Mouse (Mus musculus): Measurements from ENCODE around the gene Ifna16. TPM values are rescaled to one million over a fixed set of nuclear protein-coding genes. Genes with fewer than 3 reads are reported as not detected.

Gene Ifna16
- polyA plus RNA-seq, 1 experiment from 2014 or later, result not detected

DNA sequence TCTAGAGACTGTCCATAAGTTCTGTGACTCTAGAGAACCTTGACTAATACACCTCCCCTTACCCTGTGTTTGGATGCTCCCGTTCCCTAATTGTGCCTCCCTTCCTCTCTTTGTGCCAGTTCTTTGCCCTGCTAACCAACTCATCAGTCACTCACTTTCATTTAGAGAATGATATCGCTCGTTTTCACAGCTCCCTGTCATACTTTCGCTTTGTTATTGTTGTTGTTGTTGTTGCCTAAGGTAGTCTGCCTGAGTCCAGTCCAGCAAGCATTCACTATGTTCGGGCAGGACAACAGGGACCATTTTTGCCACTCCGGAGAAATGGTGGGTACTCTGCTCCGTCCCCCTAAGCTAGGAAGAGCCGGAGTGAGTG is 36.0 kb downstream of the Ifna16 start:
- H3K4me1 ChIP-seq, result no peaks in the 10 kb centered on the region
- no peak for ATAC-seq (ENCODE audit: low FRiP score, low read depth)
- no peak overlapping the region for H3K27ac ChIP-seq (replicated peaks)
- no peaks in the 10 kb centered on the region for H3K9me3 ChIP-seq
- no peaks in the 10 kb centered on the region for H3K27me3 ChIP-seq
- peak overlapping the region; percentile 38 for H3K4me2 ChIP-seq (replicated peaks)
- H3K9ac ChIP-seq (replicated peaks), result no peak overlapping the region
- no peaks in the 10 kb centered on the region for H3K36me3 ChIP-seq
- 73% methylated on average over 8 of the region's 8 CpGs for WGBS
- H3K4me3 ChIP-seq, result peak overlapping the region; percentile 25

DNA sequence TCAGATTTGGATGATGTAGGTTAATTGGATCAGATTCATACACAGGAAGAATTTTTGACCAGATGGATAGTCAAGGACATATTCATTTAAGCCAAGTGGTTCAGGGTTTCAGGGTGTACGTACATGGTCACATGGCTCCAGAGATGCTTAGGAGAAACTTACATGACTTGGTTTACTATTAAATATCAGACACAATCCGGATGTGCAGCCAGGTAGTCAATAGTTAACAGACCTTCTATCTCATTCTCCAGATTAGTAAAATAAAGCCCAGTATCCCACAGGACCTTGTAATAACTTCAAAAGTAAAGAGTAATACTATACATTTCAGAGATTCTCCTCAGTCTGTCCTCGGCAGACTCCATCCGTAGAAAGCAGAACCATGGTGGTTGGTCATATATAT is 42.4 kb downstream of the Ifna16 start, which contains the start of gene C87499:
C87499 (minus strand) TSS at position 101 of the 400 bp plus-strand sequence.
- WGBS, result 94% methylated on average over 4 of the region's 4 CpGs
- H3K36me3 ChIP-seq, result no peaks in the 10 kb centered on the region
- H3K4me3 ChIP-seq, result no peak within 1 kb of the TSS
- no peak within 1 kb of the TSS for H3K9ac ChIP-seq (replicated peaks)
- H3K27ac ChIP-seq (replicated peaks), result no peak within 1 kb of the TSS
- no peaks in the 10 kb centered on the region for H3K27me3 ChIP-seq
- no peaks in the 10 kb centered on the region for H3K4me1 ChIP-seq
- ATAC-seq (ENCODE audit: low FRiP score, low read depth), result no peak
- no peaks in the 10 kb centered on the region for H3K9me3 ChIP-seq
- no peak within 1 kb of the TSS for H3K4me2 ChIP-seq (replicated peaks)

Other genes with a start within 250 kb of the Ifna16 start
- gene Hacd4, start 238.0 kb downstream of the Ifna16 start, polyA plus RNA-seq (2016; fragmentation: Nextera tagmentation; extraction: Ambion mirVana), result 3.8 TPM in 2 replicates
- gene Ifnb1, start 154.2 kb downstream of the Ifna16 start, polyA plus RNA-seq (2016; fragmentation: Nextera tagmentation; extraction: Ambion mirVana), result not detected in 2 replicates
- not detected in 2 replicates for gene Ifna15, start 118.7 kb downstream of the Ifna16 start, polyA plus RNA-seq (2016; fragmentation: Nextera tagmentation; extraction: Ambion mirVana)
- gene Ifna14, start 105.1 kb downstream of the Ifna16 start, polyA plus RNA-seq (2016; fragmentation: Nextera tagmentation; extraction: Ambion mirVana), result not detected in 2 replicates
- gene Ifna9, start 84.5 kb downstream of the Ifna16 start, polyA plus RNA-seq (2016; fragmentation: Nextera tagmentation; extraction: Ambion mirVana), result not detected in 2 replicates
- not detected in 2 replicates for gene Ifna12, start 73.5 kb downstream of the Ifna16 start, polyA plus RNA-seq (2016; fragmentation: Nextera tagmentation; extraction: Ambion mirVana)
- not detected in 2 replicates for gene C87499, start 42.5 kb downstream of the Ifna16 start, polyA plus RNA-seq (2016; fragmentation: Nextera tagmentation; extraction: Ambion mirVana)
- gene Ifna13, start 32.5 kb downstream of the Ifna16 start, polyA plus RNA-seq (2016; fragmentation: Nextera tagmentation; extraction: Ambion mirVana), result not detected in 2 replicates
- gene Ifna2, start 7.0 kb upstream of the Ifna16 start, polyA plus RNA-seq (2016; fragmentation: Nextera tagmentation; extraction: Ambion mirVana), result not detected in 2 replicates
- gene Ifnab, start 14.4 kb upstream of the Ifna16 start, polyA plus RNA-seq (2016; fragmentation: Nextera tagmentation; extraction: Ambion mirVana), result not detected in 2 replicates
- 1.3 and 2.0 TPM in 2 replicates for gene Gm26566, start 44.9 kb upstream of the Ifna16 start, polyA plus RNA-seq (2016; fragmentation: Nextera tagmentation; extraction: Ambion mirVana)
- 142 and 153 TPM in 2 replicates for gene Klhl9, start 45.5 kb upstream of the Ifna16 start, polyA plus RNA-seq (2016; fragmentation: Nextera tagmentation; extraction: Ambion mirVana)
- not detected in 2 replicates for gene Gm13271, start 77.9 kb upstream of the Ifna16 start, polyA plus RNA-seq (2016; fragmentation: Nextera tagmentation; extraction: Ambion mirVana)
- gene Gm13283, start 83.2 kb upstream of the Ifna16 start, polyA plus RNA-seq (2016; fragmentation: Nextera tagmentation; extraction: Ambion mirVana), result 0.14 and 0.20 TPM in 2 replicates
- gene Gm13290, start 96.9 kb upstream of the Ifna16 start, polyA plus RNA-seq (2016; fragmentation: Nextera tagmentation; extraction: Ambion mirVana), result not detected in 2 replicates
- not detected in 2 replicates for gene Gm13289, start 100.0 kb upstream of the Ifna16 start, polyA plus RNA-seq (2016; fragmentation: Nextera tagmentation; extraction: Ambion mirVana)
- gene Gm13272, start 102.9 kb upstream of the Ifna16 start, polyA plus RNA-seq (2016; fragmentation: Nextera tagmentation; extraction: Ambion mirVana), result 0.31 TPM in 1 of 2 replicates, not detected in the other
- 0.37 TPM in 1 of 2 replicates, not detected in the other for gene Ifnz, start 105.2 kb upstream of the Ifna16 start, polyA plus RNA-seq (2016; fragmentation: Nextera tagmentation; extraction: Ambion mirVana)
- not detected in 2 replicates for gene Gm13276, start 108.8 kb upstream of the Ifna16 start, polyA plus RNA-seq (2016; fragmentation: Nextera tagmentation; extraction: Ambion mirVana)
- gene Gm13277, start 111.7 kb upstream of the Ifna16 start, polyA plus RNA-seq (2016; fragmentation: Nextera tagmentation; extraction: Ambion mirVana), result not detected in 2 replicates
- gene Gm13278, start 114.6 kb upstream of the Ifna16 start, polyA plus RNA-seq (2016; fragmentation: Nextera tagmentation; extraction: Ambion mirVana), result not detected in 2 replicates
- not detected in 2 replicates for gene Gm13275, start 117.6 kb upstream of the Ifna16 start, polyA plus RNA-seq (2016; fragmentation: Nextera tagmentation; extraction: Ambion mirVana)
- not detected in 2 replicates for gene Gm13279, start 120.5 kb upstream of the Ifna16 start, polyA plus RNA-seq (2016; fragmentation: Nextera tagmentation; extraction: Ambion mirVana)
- 0.83 TPM in 1 of 2 replicates, not detected in the other for gene Gm13285, start 122.7 kb upstream of the Ifna16 start, polyA plus RNA-seq (2016; fragmentation: Nextera tagmentation; extraction: Ambion mirVana)
- gene Gm13287, start 126.3 kb upstream of the Ifna16 start, polyA plus RNA-seq (2016; fragmentation: Nextera tagmentation; extraction: Ambion mirVana), result not detected in 2 replicates
- not detected in 2 replicates for gene Gm13288, start 128.6 kb upstream of the Ifna16 start, polyA plus RNA-seq (2016; fragmentation: Nextera tagmentation; extraction: Ambion mirVana)
- not detected in 2 replicates for gene Ifna7, start 139.3 kb upstream of the Ifna16 start, polyA plus RNA-seq (2016; fragmentation: Nextera tagmentation; extraction: Ambion mirVana)
- gene Ifna11, start 143.0 kb upstream of the Ifna16 start, polyA plus RNA-seq (2016; fragmentation: Nextera tagmentation; extraction: Ambion mirVana), result not detected in 2 replicates
- not detected in 2 replicates for gene Ifna6, start 150.5 kb upstream of the Ifna16 start, polyA plus RNA-seq (2016; fragmentation: Nextera tagmentation; extraction: Ambion mirVana)
- not detected in 2 replicates for gene Ifna5, start 158.6 kb upstream of the Ifna16 start, polyA plus RNA-seq (2016; fragmentation: Nextera tagmentation; extraction: Ambion mirVana)
- not detected in 2 replicates for gene Ifna4, start 164.9 kb upstream of the Ifna16 start, polyA plus RNA-seq (2016; fragmentation: Nextera tagmentation; extraction: Ambion mirVana)
- not detected in 2 replicates for gene Ifna1, start 173.2 kb upstream of the Ifna16 start, polyA plus RNA-seq (2016; fragmentation: Nextera tagmentation; extraction: Ambion mirVana)
- gene Ifne, start 203.3 kb upstream of the Ifna16 start, polyA plus RNA-seq (2016; fragmentation: Nextera tagmentation; extraction: Ambion mirVana), result not detected in 2 replicates